Mouse (Mus musculus) thymus, postnatal 14 days (tissue): ENCODE data around the gene Zfp213.
A peak's percentile ranks its signal among the peaks of the same experiment; 100 is the strongest.

Experiments used
- DNase-seq: peaks from one replicate; pipeline ENCODE4 v3.0.0; 2021

Zfp213 gene

GRCm38 (mm10) chr17:23571084-23571483, 7.0 kb upstream of the Zfp213 start:
- peak; percentile 12 for DNase-seq

- DNase-seq = peak; percentile 69
Measured at GRCm38 (mm10) chr17:23570017-23570416, 6.0 kb upstream of the Zfp213 start.

- DNase-seq = no peak
Measured at GRCm38 (mm10) chr17:23568370-23568769, 4.3 kb upstream of the Zfp213 start.

GRCm38 (mm10) chr17:23566787-23567186, 2.7 kb upstream of the Zfp213 start:
- peak; percentile 40 for DNase-seq

DNA sequence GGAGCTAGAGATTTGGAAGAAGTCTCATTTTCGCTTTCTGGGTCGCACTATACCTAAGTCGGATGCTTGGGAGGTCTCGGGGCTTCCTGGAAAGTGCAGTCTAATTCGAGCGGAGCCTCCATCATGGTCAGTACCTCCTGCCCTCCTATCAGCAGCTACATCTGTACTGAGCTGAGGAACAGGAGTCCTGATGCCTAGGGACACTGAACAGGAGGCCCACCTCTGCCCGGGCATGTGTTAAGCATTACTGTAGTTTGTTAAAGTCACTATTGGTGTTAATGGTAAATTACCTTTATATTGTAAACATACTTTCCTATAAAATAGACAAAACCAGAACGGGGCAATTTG, 304 bp upstream of the Zfp213 start:
- DNase-seq = no peak

- peak; percentile 70 for DNase-seq
Measured at GRCm38 (mm10) chr17:23559767-23560166, 4.3 kb downstream of the Zfp213 start.

DNA sequence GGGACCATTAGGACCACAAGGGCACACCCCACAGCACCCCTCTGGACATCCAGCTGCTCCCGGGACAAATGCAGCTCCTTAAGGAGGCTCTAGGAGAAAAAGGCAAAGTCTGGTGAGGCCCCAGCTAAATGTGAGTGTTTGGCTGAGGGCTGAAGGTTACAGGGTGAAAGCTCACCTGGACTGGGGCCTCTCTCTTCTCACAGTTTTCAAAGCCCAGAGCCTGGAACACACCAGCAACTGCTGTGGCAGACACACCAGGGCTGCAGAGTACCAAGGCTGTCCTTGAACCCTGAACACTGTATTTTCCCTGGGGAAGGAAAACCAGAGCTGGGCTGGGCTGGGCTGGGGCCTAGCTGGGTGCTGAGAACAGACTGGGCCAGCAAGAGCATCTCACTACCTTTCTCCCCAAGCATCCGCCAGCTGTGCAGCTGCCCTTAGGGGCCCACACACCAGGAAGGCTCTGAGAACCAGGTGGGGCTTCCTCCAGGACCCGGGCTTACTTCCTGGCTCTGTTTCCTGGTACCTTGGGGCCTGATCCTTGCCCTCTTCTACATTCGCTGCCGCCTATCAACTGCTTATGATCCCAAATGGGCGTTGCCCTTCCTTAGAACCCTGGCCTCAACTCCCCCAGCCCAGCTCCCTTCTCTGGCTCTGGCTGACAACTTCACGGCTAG, 8.7 kb downstream of the Zfp213 start:
- peak; percentile 36 for DNase-seq

- no peak for DNase-seq
Measured at GRCm38 (mm10) chr17:23554321-23554720, 9.7 kb downstream of the Zfp213 start.

DNA sequence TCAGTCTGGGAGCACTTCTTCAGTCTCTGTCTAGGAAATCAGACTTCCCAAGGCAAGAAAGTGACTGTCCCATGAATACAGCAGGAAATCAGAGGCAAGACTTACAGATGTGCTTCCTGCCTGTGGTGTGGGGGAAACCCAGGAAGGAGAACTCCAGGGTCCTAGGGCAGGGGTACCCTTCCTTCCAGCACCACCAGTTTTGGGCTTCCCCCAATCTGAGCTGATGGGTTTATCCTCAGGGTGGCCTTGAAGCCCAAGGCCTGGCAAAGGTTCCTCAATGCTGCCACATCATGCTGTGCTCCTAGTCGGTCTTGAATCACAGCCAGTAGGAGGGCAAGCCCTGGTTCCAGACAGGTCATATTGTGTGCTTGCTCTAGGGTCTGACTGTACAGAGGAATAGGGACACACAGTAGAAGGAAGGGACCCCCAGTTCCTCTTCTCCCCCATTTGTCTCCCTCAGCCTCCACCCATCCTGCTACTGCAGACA, 10.4 kb downstream of the Zfp213 start:
- DNase-seq = no peak

GRCm38 (mm10) chr17:23552896-23553633, 11.0 kb downstream of the Zfp213 start:
- no peak for DNase-seq

DNA sequence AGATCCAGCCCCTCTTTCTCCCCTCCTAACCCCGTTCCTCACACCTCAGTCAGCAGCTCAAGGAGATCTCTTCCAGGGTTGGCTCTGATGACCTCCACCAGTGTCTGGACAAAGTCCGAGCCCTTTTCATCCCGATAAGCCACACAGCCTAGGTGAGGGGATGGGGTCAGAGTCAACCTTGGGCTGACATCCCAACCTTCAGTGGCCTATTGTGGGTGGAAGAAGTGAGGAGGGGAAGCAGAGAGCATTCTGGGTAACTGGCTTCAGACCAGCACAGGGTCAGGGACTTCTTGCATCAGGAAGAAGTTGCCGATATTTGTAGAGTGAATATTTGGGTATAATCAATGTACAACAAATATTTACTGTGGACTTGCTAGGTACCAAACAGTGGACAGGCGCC, 12.1 kb downstream of the Zfp213 start:
- no peak for DNase-seq

- DNase-seq = peak; percentile 29
Measured at GRCm38 (mm10) chr17:23551416-23551815, 12.6 kb downstream of the Zfp213 start.

- DNase-seq = peak; percentile 48
Measured at GRCm38 (mm10) chr17:23550856-23551255, 13.2 kb downstream of the Zfp213 start.

GRCm38 (mm10) chr17:23550188-23550791, 13.7 kb downstream of the Zfp213 start:
- DNase-seq = peak; percentile 89

DNA sequence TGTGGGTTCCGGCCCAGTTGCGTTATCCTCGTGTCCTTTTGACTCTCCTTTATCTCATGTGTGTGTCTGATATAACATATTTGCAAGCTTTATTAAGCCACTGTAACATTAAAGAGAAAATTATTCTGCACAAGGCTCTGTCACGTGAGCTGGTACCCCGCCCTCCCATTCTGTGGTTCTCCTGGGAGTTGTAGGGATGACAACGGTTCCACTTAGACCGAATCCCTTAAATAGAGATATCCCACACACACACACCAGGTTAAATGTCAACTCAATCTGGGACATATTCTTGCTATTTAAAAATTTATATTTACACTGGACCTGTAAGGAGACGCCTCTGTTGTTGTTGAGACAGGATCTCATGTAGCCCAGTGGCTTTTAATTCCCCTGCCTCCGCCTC, 14.6 kb downstream of the Zfp213 start:
- no peak for DNase-seq

- peak; percentile 84 for DNase-seq
Measured at GRCm38 (mm10) chr17:23548615-23549014, 15.4 kb downstream of the Zfp213 start.

- DNase-seq = no peak
Measured at GRCm38 (mm10) chr17:23547681-23548443, 16.2 kb downstream of the Zfp213 start.

- DNase-seq = peak; percentile 84
Measured at GRCm38 (mm10) chr17:23546702-23547505, 17.1 kb downstream of the Zfp213 start.

- peak; percentile 79 for DNase-seq
Measured at GRCm38 (mm10) chr17:23546333-23546701, 17.7 kb downstream of the Zfp213 start.

GRCm38 (mm10) chr17:23545841-23546240, 18.2 kb downstream of the Zfp213 start:
- DNase-seq = no peak

DNA sequence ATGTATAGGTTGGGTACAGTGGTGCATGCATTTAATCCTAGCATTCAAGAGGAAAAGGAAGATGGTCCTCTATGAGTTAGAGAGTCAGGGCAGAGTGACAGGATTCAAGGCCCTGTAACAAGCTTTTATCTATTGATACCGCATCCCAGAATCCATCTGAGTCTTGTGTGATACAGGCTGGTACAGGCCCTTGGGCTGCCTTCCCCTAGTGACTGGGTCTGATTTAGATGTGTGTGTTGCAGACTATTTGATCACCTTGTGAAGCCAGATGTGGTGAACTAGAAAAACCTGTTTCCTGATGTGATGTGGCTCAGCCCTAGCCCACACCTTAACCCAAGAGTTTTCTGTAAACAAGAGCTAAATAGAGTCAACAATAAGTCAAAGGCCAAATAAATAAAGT, 19.3 kb downstream of the Zfp213 start:
- DNase-seq = no peak

GRCm38 (mm10) chr17:23543983-23544382, 20.1 kb downstream of the Zfp213 start:
- no peak for DNase-seq
